ENCODE assay signal across 18 mouse cellular contexts in genomic region chr3:28617008-28617627, GRCm38 (mm10).
A peak's percentile ranks its signal among the peaks of the same experiment; 100 is the strongest.
DNase-seq lines count a peak whose midpoint lies in the region; ATAC-seq and TF ChIP-seq lines count a peak whose summit lies in the region.
"Had no signal": no experiment of that assay in that cellular context is flagged by ENCODE, and none has a peak within 500 bp of the region (broad histone marks: within the 10 kb centered on the region; RNA-seq: fewer than 3 reads in every experiment).

No protein-coding gene starts in this region.

- 82% methylated on average over 5 of the region's 5 CpGs for WGBS in forebrain, embryonic 13.5 days
- WGBS in forebrain, postnatal 0 days = 78% methylated on average over 5 of the region's 5 CpGs
- WGBS in hindbrain, postnatal 0 days = 73% methylated on average over 5 of the region's 5 CpGs
- 88% methylated on average over 5 of the region's 5 CpGs for WGBS in olfactory bulb, adult 2 months

- peaks cover 10% of the 10 kb centered on the region; the same call in 1 of the 2 replicates for H3K4me1 ChIP-seq in forebrain, embryonic 13.5 days
- H3K4me1 ChIP-seq in forebrain, postnatal 0 days (ENCODE audit: insufficient read depth) = no peaks in the 10 kb centered on the region
- no peaks in the 10 kb centered on the region for H3K4me1 ChIP-seq in hindbrain, postnatal 0 days (ENCODE audit: insufficient read depth, low read length)
- H3K4me1 ChIP-seq in olfactory bulb, adult 2 months (ENCODE audit: control insufficient read depth, insufficient read depth, low read length) = peaks cover 8% of the 10 kb centered on the region; the same call in 1 of the 2 replicates
- H3K4me1 ChIP-seq: limb, embryonic 15.5 days; liver, embryonic 15.5 days had no signal

- TF ChIP-seq CTCF in forebrain, postnatal 0 days (IDR thresholded peaks at IDR 0.05; ENCODE audit: low read depth) = no peak
- no peak for TF ChIP-seq CTCF in hindbrain, postnatal 0 days (IDR thresholded peaks at IDR 0.05; ENCODE audit: low read depth)
- no peak for TF ChIP-seq CTCF in olfactory bulb, adult 2 months (IDR thresholded peaks at IDR 0.05; ENCODE audit: insufficient read depth, low read depth, low read length)
- TF ChIP-seq CTCF in gastrocnemius, adult 2 months (IDR thresholded peaks at IDR 0.05) = no peak

- no peaks in the 10 kb centered on the region for H3K27me3 ChIP-seq in forebrain, embryonic 13.5 days
- no peaks in the 10 kb centered on the region for H3K27me3 ChIP-seq in forebrain, postnatal 0 days (ENCODE audit: insufficient read depth, low read length)
- H3K27me3 ChIP-seq in hindbrain, postnatal 0 days (ENCODE audit: insufficient read depth, low read length) = no peaks in the 10 kb centered on the region
- H3K27me3 ChIP-seq: limb, embryonic 15.5 days; liver, embryonic 15.5 days had no signal

- no peak for TF ChIP-seq POLR2A in olfactory bulb, adult 2 months (IDR thresholded peaks at IDR 0.05; ENCODE audit: insufficient read depth, low read depth, low read length)

- no peak for DNase-seq in forebrain, postnatal 0 days
- peak; percentile 9 for DNase-seq in retina, postnatal 1 day
- no peak for DNase-seq in retina, embryonic 14.5 days (ENCODE audit: low spot score)
- DNase-seq in hindbrain, postnatal 0 days (ENCODE audit: low spot score) = peak; percentile 21
- DNase-seq in gastrocnemius, adult 2 months = no peak
- no peak for DNase-seq in thymus, postnatal 4 days
- DNase-seq: adrenal gland, adult 2 months; gastrocnemius, postnatal 14 days; kidney, adult 18-20 months; layer of hippocampus, postnatal 36 days; thymus, postnatal 36 days had no signal

- H3K4me2 ChIP-seq in forebrain, embryonic 13.5 days = no peak overlapping the region
- H3K4me2 ChIP-seq in forebrain, postnatal 0 days (ENCODE audit: low read depth) = no peak overlapping the region
- no peak overlapping the region for H3K4me2 ChIP-seq in hindbrain, postnatal 0 days (ENCODE audit: low read depth, low read length)
- H3K4me2 ChIP-seq: limb, embryonic 15.5 days; liver, embryonic 15.5 days had no signal

- no peak overlapping the region for H3K4me3 ChIP-seq in forebrain, embryonic 13.5 days
- H3K4me3 ChIP-seq in forebrain, postnatal 0 days (ENCODE audit: low read depth, low read length) = no peak overlapping the region
- H3K4me3 ChIP-seq in hindbrain, postnatal 0 days (ENCODE audit: low read length) = no peak overlapping the region
- no peak overlapping the region for H3K4me3 ChIP-seq in olfactory bulb, adult 2 months (ENCODE audit: insufficient read depth, low read depth, low read length)
- no peak overlapping the region for H3K4me3 ChIP-seq in gastrocnemius, adult 2 months
- H3K4me3 ChIP-seq: erythroblast, embryonic 14.5 days; limb, embryonic 15.5 days; liver, embryonic 15.5 days had no signal

- intact Hi-C loops in gastrocnemius, adult 2 months (cut with DNase I) = no loop called here

- H3K9ac ChIP-seq in forebrain, embryonic 13.5 days = no peak overlapping the region
- H3K9ac ChIP-seq in forebrain, postnatal 0 days = no peak overlapping the region
- no peak overlapping the region for H3K9ac ChIP-seq in hindbrain, postnatal 0 days (replicated peaks; ENCODE audit: low read length)
- H3K9ac ChIP-seq: limb, embryonic 15.5 days; liver, embryonic 15.5 days had no signal

- ATAC-seq in forebrain, embryonic 13.5 days = 0 out of 2 replicates have a peak, but pooled peaks have one; percentile 33
- ATAC-seq in forebrain, postnatal 0 days = no peak
- ATAC-seq in hindbrain, postnatal 0 days = peak; percentile 64; the same call in 1 of the 2 replicates

- H3K36me3 ChIP-seq in forebrain, embryonic 13.5 days (ENCODE audit: poor library complexity, severe bottlenecking) = peaks cover 40% of the 10 kb centered on the region
- peaks cover 30% of the 10 kb centered on the region for H3K36me3 ChIP-seq in forebrain, postnatal 0 days (ENCODE audit: insufficient read depth)
- peaks cover 19% of the 10 kb centered on the region; the same call in 1 of the 2 replicates for H3K36me3 ChIP-seq in hindbrain, postnatal 0 days (ENCODE audit: insufficient read depth, low read length)
- H3K36me3 ChIP-seq: limb, embryonic 15.5 days; liver, embryonic 15.5 days had no signal

- H3K9me3 ChIP-seq in forebrain, embryonic 13.5 days (replicated peaks) = no peaks in the 10 kb centered on the region
- no peaks in the 10 kb centered on the region for H3K9me3 ChIP-seq in forebrain, postnatal 0 days (ENCODE audit: low read length)
- H3K9me3 ChIP-seq in hindbrain, postnatal 0 days (ENCODE audit: low read length) = no peaks in the 10 kb centered on the region
- H3K9me3 ChIP-seq: limb, embryonic 15.5 days; liver, embryonic 15.5 days had no signal

- peak overlapping the region; percentile 25; the same call in 1 of the 2 replicates for H3K27ac ChIP-seq in forebrain, embryonic 13.5 days
- H3K27ac ChIP-seq in forebrain, postnatal 0 days (ENCODE audit: low read depth, low read length) = no peak overlapping the region
- H3K27ac ChIP-seq in hindbrain, postnatal 0 days = peak overlapping the region; percentile 4; the same call in 1 of the 2 replicates
- H3K27ac ChIP-seq in olfactory bulb, adult 2 months (ENCODE audit: insufficient read depth, low read depth, low read length) = peak overlapping the region; percentile 8; the same call in 1 of the 2 replicates
- no peak overlapping the region for H3K27ac ChIP-seq in gastrocnemius, adult 2 months
- H3K27ac ChIP-seq: kidney, postnatal 0 days; limb, embryonic 15.5 days; liver, embryonic 15.5 days; macrophage had no signal

Comparison
In these comparisons a context has a peak if more than half of its experiments do, and no peak if none do; other contexts are left out.
1. H3K27ac ChIP-seq: peak in forebrain, embryonic 13.5 days (single experiment), hindbrain, postnatal 0 days (single experiment) and olfactory bulb, adult 2 months (single experiment); none in forebrain, postnatal 0 days (single experiment) and gastrocnemius, adult 2 months (single experiment).
2. DNase-seq: peak in retina, postnatal 1 day (single experiment) and hindbrain, postnatal 0 days (single experiment); none in forebrain, postnatal 0 days (single experiment), retina, embryonic 14.5 days (single experiment), gastrocnemius, adult 2 months (single experiment) and thymus, postnatal 4 days (single experiment).